Mouse (Mus musculus) ES-E14 (cell line): ENCODE results near the gene Dap.

Experiments used
- CHD2 ChIP-seq: IDR thresholded peaks from 2 replicates; pipeline ENCODE4 v1.6.1; 2014; ENCODE audit warnings: mild to moderate bottlenecking, low read depth, low read length, inconsistent platforms
- HCFC1 ChIP-seq: IDR thresholded peaks from 2 replicates; pipeline ENCODE4 v1.6.1; 2012; ENCODE audit warnings: low read length, inconsistent platforms, borderline replicate concordance; ENCODE audit not compliant: insufficient read depth
- ZC3H11A ChIP-seq: IDR thresholded peaks from 2 replicates; pipeline ENCODE4 v1.6.1; 2012; ENCODE audit warnings: low read depth, mild to moderate bottlenecking, inconsistent platforms, low read length, borderline replicate concordance

DNA sequence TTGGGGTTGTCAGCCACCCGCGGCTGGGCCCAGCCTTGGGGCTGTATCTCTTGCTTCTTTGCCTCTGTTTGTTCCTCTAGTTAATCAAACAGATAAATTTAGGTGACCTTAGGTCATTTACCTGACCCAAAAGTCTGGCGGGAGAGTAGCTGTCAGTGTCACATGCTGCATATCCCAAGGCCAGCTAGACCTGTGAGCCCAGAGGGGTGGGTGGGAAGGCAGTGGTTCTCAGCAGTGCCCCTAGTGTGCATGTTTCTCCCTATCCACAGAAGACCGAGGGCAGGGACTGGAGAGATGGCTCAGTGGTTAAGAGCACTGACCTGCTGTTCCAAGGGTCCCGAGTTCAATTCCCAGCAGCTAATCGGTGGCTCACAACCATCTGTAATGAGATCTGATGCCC lies 2.4 kb downstream of the Dap start:
- TF ChIP-seq CHD2 = no peak
- TF ChIP-seq ZC3H11A = no peak
- TF ChIP-seq HCFC1 = no peak
